Mouse (Mus musculus) hindbrain, embryonic 11.5 days (tissue): Measurements from ENCODE around the gene Gk. TPM values are rescaled to one million over a fixed set of nuclear protein-coding genes. Genes with fewer than 3 reads are reported as not detected.

Source experiments
- ATAC-seq: fragments of 200-750 bp; cut with Nextera tagmentation; 2 replicates; pipeline ENCODE4 v1.8.0; 2017; ENCODE audit warnings: mild to moderate bottlenecking, moderate TSS enrichment, moderate library complexity; ENCODE audit not compliant: low FRiP score
- DNase-seq: peaks from one replicate; pipeline ENCODE4 v3.0.0-alpha.2; 2015; ENCODE audit warnings: low spot score
- H3K27ac ChIP-seq: fragments of 300-500 bp; sonication (generic); 2 replicates; pipeline ENCODE4 v1.5.1; 2014; ENCODE audit warnings: mild to moderate bottlenecking, low read depth, low read length
- H3K27me3 ChIP-seq: fragments of 300-500 bp; sonication (generic); 2 replicates; pipeline ENCODE4 v1.6.1; 2014; ENCODE audit warnings: mild to moderate bottlenecking, low read length, moderate library complexity, mixed read lengths; ENCODE audit not compliant: control insufficient read depth, insufficient read depth
- H3K36me3 ChIP-seq: fragments of 300-500 bp; sonication (generic); 2 replicates; pipeline ENCODE4 v1.6.1; 2014; ENCODE audit warnings: mild to moderate bottlenecking, low read length, moderate library complexity, mixed read lengths; ENCODE audit not compliant: control insufficient read depth, insufficient read depth
- H3K4me1 ChIP-seq: fragments of 300-500 bp; sonication (generic); replicated peaks from 2 replicates; pipeline ENCODE4 v1.6.1; 2014; ENCODE audit warnings: low read length, mixed read lengths; ENCODE audit not compliant: control insufficient read depth, insufficient read depth
- H3K4me2 ChIP-seq: fragments of 300-500 bp; sonication (generic); replicated peaks from 2 replicates; pipeline ENCODE4 v1.6.1; 2014; ENCODE audit warnings: mild to moderate bottlenecking, low read depth, low read length
- H3K4me3 ChIP-seq: fragments of 300-500 bp; sonication (generic); 2 replicates; pipeline ENCODE4 v1.5.1; 2014; ENCODE audit warnings: low read depth, low read length
- H3K9ac ChIP-seq: fragments of 300-500 bp; sonication (generic); 2 replicates; pipeline ENCODE4 v1.6.1; 2014; ENCODE audit warnings: low read depth, low read length
- H3K9me3 ChIP-seq: fragments of 300-500 bp; sonication (generic); 2 replicates; pipeline ENCODE4 v1.6.1; 2016; ENCODE audit warnings: low read length; ENCODE audit not compliant: control insufficient read depth
- WGBS: fragments of 180-500 bp; shearing (Covaris S2); extraction: QIAGEN DNeasy Blood & Tissue Kit; methylation state at CpG from one replicate; pipeline ENCODE4 v1.1.7; 2014; 5-methylcytosine and 5-hydroxymethylcytosine counted together
- polyA plus RNA-seq: library from polyadenylated mRNA; unstranded; fragments of >200 nt; fragmentation: Nextera tagmentation; extraction: Ambion mirVana; gene quantifications from 2 replicates; pipeline ENCODE4 v1.2.1, GENCODE M21; 2014

Gk gene
- 8.4 and 9.3 TPM in 2 replicates for polyA plus RNA-seq

- peak within 1 kb of the TSS; percentile 50 for H3K4me2 ChIP-seq
- H3K9me3 ChIP-seq, result no peaks in the 10 kb centered on the region
- H3K27ac ChIP-seq, result peak within 1 kb of the TSS; percentile 70
- H3K36me3 ChIP-seq, result no peaks in the 10 kb centered on the region
- H3K4me1 ChIP-seq, result no peaks in the 10 kb centered on the region
- H3K27me3 ChIP-seq, result no peaks in the 10 kb centered on the region
- peak within 1 kb of the TSS; percentile 44 for H3K4me3 ChIP-seq
- ATAC-seq (peak; percentile 99), DNase-seq (peak; percentile 92)
- peak within 1 kb of the TSS; percentile 69 for H3K9ac ChIP-seq
- WGBS, result 17% methylated on average over 34 of the region's 45 CpGs
Observed at GRCm38 (mm10) chrX:85776544-85777087, at the start of gene Gk. Gk (minus strand) TSS chrX:85776819.

DNA sequence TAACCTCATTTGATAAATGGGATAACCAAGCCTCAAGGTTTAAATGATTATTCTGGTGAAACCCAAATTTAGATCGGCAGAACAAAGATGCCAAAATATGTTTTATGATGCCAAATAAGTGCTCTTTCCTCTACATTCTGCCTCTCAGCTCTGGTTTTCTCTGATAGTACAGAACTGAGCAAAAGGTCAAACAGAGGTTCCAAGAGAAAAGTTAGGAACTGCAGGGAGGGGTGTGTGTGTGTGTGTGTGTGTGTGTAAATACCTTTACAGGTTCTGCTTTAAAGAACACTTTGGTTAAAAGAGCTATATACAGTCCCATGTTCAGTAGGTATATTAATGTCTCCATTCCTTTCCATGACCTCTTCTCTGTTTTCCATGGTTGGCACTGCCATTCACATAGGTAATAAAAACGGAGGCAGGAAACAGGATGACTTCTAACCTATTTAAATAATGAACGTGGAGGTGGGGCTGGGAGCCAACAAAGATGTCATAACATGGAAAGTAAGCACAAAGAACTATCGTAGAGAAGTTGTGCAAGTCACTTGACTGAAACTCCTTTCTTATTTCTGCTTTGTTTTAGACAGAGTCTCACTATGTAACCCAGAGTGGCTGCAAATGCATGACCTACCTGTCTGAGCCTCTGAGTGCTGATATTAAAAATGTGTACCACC lies 28.2 kb upstream of the Gk start:
- Histone ChIP-seq H3K4me2 (no peak overlapping the region), H3K4me3 (no peak overlapping the region), H3K9ac (no peak overlapping the region), H3K9me3 (no peaks in the 10 kb centered on the region), H3K27me3 (no peaks in the 10 kb centered on the region), H3K4me1 (no peaks in the 10 kb centered on the region), H3K27ac (no peak overlapping the region), H3K36me3 (no peaks in the 10 kb centered on the region)
- DNase-seq (no peak), ATAC-seq (no peak)
- WGBS, result 86% methylated on average over 4 of the region's 4 CpGs

- Histone ChIP-seq H3K4me2 (no peak overlapping the region), H3K4me1 (no peaks in the 10 kb centered on the region), H3K27ac (no peak overlapping the region), H3K4me3 (no peak overlapping the region), H3K9me3 (no peaks in the 10 kb centered on the region), H3K27me3 (no peaks in the 10 kb centered on the region), H3K9ac (no peak overlapping the region), H3K36me3 (no peaks in the 10 kb centered on the region)
- DNase-seq (no peak), ATAC-seq (no peak)
Observed at GRCm38 (mm10) chrX:85803006-85803405, 26.4 kb upstream of the Gk start.

DNA sequence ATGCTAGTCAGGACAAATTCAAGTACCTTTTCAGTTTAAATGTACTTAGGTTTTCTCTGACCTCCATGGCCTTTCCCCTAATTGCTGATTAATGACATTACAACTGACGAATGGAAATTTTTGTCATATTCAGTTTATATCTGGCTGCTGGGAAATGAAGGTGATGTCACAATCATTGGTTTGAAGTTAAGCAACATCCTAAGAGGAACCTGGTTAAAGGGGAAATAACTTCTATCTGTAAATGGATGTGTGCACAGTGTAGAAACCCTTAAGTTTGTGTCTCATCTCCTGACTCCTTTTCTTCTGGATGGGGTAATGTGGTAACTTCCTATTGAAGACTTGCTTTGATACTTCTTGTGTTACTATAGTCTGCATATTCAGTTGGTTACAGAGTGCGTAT lies 20.8 kb upstream of the Gk start:
- no peak for DNase-seq
- 87% methylated on average over 2 of the region's 2 CpGs for WGBS
- Histone ChIP-seq H3K9ac (no peak overlapping the region), H3K9me3 (no peaks in the 10 kb centered on the region), H3K4me2 (no peak overlapping the region), H3K4me3 (no peak overlapping the region), H3K4me1 (no peaks in the 10 kb centered on the region), H3K27me3 (no peaks in the 10 kb centered on the region), H3K27ac (no peak overlapping the region), H3K36me3 (no peaks in the 10 kb centered on the region)
- no peak for ATAC-seq

GRCm38 (mm10) chrX:85778346-85778745 lies 1.7 kb upstream of the Gk start:
- 73% methylated on average over 3 of the region's 3 CpGs for WGBS
- ATAC-seq, result no peak
- Histone ChIP-seq H3K4me1 (no peaks in the 10 kb centered on the region), H3K27me3 (no peaks in the 10 kb centered on the region), H3K9ac (no peak overlapping the region), H3K36me3 (no peaks in the 10 kb centered on the region), H3K4me2 (no peak overlapping the region), H3K9me3 (no peaks in the 10 kb centered on the region), H3K4me3 (no peak overlapping the region), H3K27ac (no peak overlapping the region)
- no peak for DNase-seq

DNA sequence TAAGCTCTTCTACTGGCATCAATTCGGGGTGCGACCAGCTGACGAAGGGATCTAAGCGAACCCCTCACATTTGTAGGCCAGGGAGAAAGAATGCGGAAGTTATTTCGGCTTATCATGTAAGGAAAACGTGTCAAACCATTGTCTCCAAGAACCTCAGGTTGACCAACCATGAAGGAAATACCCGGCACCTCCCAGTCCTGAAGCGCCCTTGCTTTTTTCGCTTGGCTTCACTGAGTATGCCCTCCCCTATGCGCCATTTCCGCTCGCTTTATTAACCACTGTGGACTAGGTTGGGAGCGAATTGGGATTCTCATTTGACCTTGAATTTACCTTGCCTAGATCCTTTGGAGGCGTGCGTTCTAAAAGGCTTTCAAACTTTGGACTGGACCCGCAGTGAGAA lies 522 bp upstream of the Gk start:
- Histone ChIP-seq H3K27ac (peak overlapping the region; percentile 70), H3K27me3 (no peaks in the 10 kb centered on the region), H3K4me3 (peak overlapping the region; percentile 44), H3K9me3 (no peaks in the 10 kb centered on the region), H3K36me3 (no peaks in the 10 kb centered on the region), H3K9ac (peak overlapping the region; percentile 69), H3K4me1 (no peaks in the 10 kb centered on the region), H3K4me2 (peak overlapping the region; percentile 31)
- ATAC-seq (peak; percentile 69), DNase-seq (peak; percentile 59)
- WGBS, result 22% methylated on average over 17 of the region's 17 CpGs

- DNase-seq (peak; percentile 33), ATAC-seq (no peak)
- Histone ChIP-seq H3K27me3 (no peaks in the 10 kb centered on the region), H3K4me2 (peak overlapping the region; percentile 50), H3K4me1 (no peaks in the 10 kb centered on the region), H3K27ac (peak overlapping the region; percentile 45; the same call in 1 of the 2 replicates), H3K36me3 (no peaks in the 10 kb centered on the region), H3K9ac (peak overlapping the region; percentile 49; the same call in 1 of the 2 replicates), H3K9me3 (no peaks in the 10 kb centered on the region), H3K4me3 (peak overlapping the region; percentile 44)
- 16% methylated on average over 22 of the region's 22 CpGs for WGBS
Observed at GRCm38 (mm10) chrX:85775879-85776543, 608 bp downstream of the Gk start.

- no peak overlapping the region for H3K4me2 ChIP-seq
- no peak overlapping the region for H3K27ac ChIP-seq
- WGBS, result 91% methylated on average over 3 of the region's 3 CpGs
- ATAC-seq (no peak), DNase-seq (no peak)
- no peaks in the 10 kb centered on the region for H3K27me3 ChIP-seq
- no peaks in the 10 kb centered on the region for H3K9me3 ChIP-seq
- no peaks in the 10 kb centered on the region for H3K36me3 ChIP-seq
- H3K9ac ChIP-seq, result no peak overlapping the region
- no peaks in the 10 kb centered on the region for H3K4me1 ChIP-seq
- no peak overlapping the region for H3K4me3 ChIP-seq
Observed at GRCm38 (mm10) chrX:85771303-85771702, 5.3 kb downstream of the Gk start.

DNA sequence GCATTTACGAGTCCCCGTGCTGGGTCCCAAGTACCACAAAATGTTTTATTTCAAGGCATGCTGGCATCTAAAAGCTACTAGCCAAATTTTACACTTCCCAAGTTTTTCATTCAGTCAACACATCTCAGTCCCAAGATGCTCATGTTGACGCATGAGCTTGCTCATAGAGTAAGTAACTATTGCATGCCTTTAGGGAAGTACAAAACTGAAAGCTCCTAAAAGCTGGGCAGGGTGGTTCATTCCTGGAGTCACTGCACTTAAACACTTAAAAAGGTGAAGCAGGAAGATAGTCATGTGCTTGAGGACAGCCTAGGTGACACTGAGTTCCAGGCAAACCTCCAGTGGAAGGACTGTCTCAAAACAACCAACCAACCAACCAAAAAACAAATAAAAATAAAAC lies 5.9 kb downstream of the Gk start:
- no peak overlapping the region for H3K4me3 ChIP-seq
- WGBS, result 92% methylated on average over 3 of the region's 3 CpGs
- no peaks in the 10 kb centered on the region for H3K9me3 ChIP-seq
- H3K4me1 ChIP-seq, result no peaks in the 10 kb centered on the region
- ATAC-seq (no peak), DNase-seq (no peak)
- H3K27ac ChIP-seq, result no peak overlapping the region
- H3K4me2 ChIP-seq, result no peak overlapping the region
- H3K36me3 ChIP-seq, result no peaks in the 10 kb centered on the region
- H3K9ac ChIP-seq, result no peak overlapping the region
- no peaks in the 10 kb centered on the region for H3K27me3 ChIP-seq
